Mouse (Mus musculus): ENCODE data around the gene Thap3.

DNA sequence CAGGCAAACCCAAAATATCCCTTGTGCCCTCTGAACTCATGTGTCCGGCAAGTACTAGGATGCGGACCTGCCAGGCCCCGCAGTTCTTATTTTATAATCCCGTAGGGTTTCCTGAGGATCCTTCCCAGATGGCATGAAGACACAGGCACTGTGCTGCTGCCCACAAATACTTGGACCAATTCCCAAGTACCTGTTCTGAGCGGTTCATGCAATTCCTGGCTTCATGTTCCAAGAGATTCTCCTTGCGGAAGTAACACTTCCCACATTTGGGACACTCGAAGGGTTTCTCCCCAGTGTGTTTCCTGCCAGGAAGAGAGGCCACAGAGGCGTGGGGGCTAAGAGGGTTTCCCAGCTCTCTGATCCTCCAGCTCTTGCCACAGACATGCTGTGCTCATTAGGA lies 33.7 kb upstream of the Thap3 start:
- no peak for TF ChIP-seq CTCF (IDR thresholded peaks at IDR 0.05; ENCODE audit: control insufficient read depth, insufficient read depth, insufficient replicate concordance, low read depth, low read length)
- no peak for TF ChIP-seq POLR2A (IDR thresholded peaks at IDR 0.05; ENCODE audit: control insufficient read depth, low read depth, low read length)

All from testis, adult 2 months (tissue).